Mouse (Mus musculus): ENCODE measurements at regions not wholly inside any gene's neighbourhood (a gene's known extent, or its start where the extent isn't known, plus 50 kb on each side); places are given as distances from the start of the nearest gene placed in this dataset.

- WGBS: 20% methylated on average over 20 of the region's 20 CpGs
- TF ChIP-seq CTCF (IDR thresholded peaks at IDR 0.05; ENCODE audit: extremely low read depth, insufficient read length, insufficient replicate concordance, low read depth, low read length) (no peak), POLR2A (IDR thresholded peaks at IDR 0.05; ENCODE audit: low read depth, low read length) (no peak)
- no peaks in the 10 kb centered on the region; the same call in 1 of the 2 replicates for H3K4me1 ChIP-seq (ENCODE audit: control insufficient read depth, insufficient read depth, insufficient read length, low read length)
- H3K4me3 ChIP-seq (ENCODE audit: low read depth, low read length): peak overlapping the region; percentile 45
- no peak overlapping the region for H3K27ac ChIP-seq (ENCODE audit: insufficient read depth, low read depth, low read length)
- no peaks in the 10 kb centered on the region for H3K36me3 ChIP-seq (ENCODE audit: control insufficient read depth, insufficient read depth, low read length)
- H3K27me3 ChIP-seq (ENCODE audit: control insufficient read depth, insufficient read depth, low read length): no peaks in the 10 kb centered on the region
Observed at GRCm38 (mm10) chr13:63627184-63627893, 53.9 kb upstream of the Ptch1 start.

GRCm38 (mm10) chr13:63627894-63628287, 54.5 kb upstream of the Ptch1 start:
- Histone ChIP-seq H3K27ac (ENCODE audit: insufficient read depth, low read depth, low read length) (no peak overlapping the region), H3K4me3 (ENCODE audit: low read depth, low read length) (no peak overlapping the region), H3K27me3 (ENCODE audit: control insufficient read depth, insufficient read depth, low read length) (no peaks in the 10 kb centered on the region), H3K36me3 (ENCODE audit: control insufficient read depth, insufficient read depth, low read length) (no peaks in the 10 kb centered on the region), H3K4me1 (ENCODE audit: control insufficient read depth, insufficient read depth, insufficient read length, low read length) (no peaks in the 10 kb centered on the region; the same call in 1 of the 2 replicates)
- 86% methylated on average over 4 of the region's 4 CpGs for WGBS
- TF ChIP-seq POLR2A (IDR thresholded peaks at IDR 0.05; ENCODE audit: low read depth, low read length): no peak
- TF ChIP-seq CTCF (IDR thresholded peaks at IDR 0.05; ENCODE audit: extremely low read depth, insufficient read length, insufficient replicate concordance, low read depth, low read length): no peak

- Histone ChIP-seq H3K36me3 (ENCODE audit: control insufficient read depth, insufficient read depth, low read length) (no peaks in the 10 kb centered on the region), H3K27ac (ENCODE audit: insufficient read depth, low read depth, low read length) (no peak overlapping the region), H3K4me1 (ENCODE audit: control insufficient read depth, insufficient read depth, insufficient read length, low read length) (no peaks in the 10 kb centered on the region; the same call in 1 of the 2 replicates), H3K27me3 (ENCODE audit: control insufficient read depth, insufficient read depth, low read length) (no peaks in the 10 kb centered on the region), H3K4me3 (ENCODE audit: low read depth, low read length) (no peak overlapping the region)
- WGBS: 73% methylated on average over 5 of the region's 5 CpGs
- no peak for TF ChIP-seq CTCF (IDR thresholded peaks at IDR 0.05; ENCODE audit: extremely low read depth, insufficient read length, insufficient replicate concordance, low read depth, low read length)
- TF ChIP-seq POLR2A (IDR thresholded peaks at IDR 0.05; ENCODE audit: low read depth, low read length): no peak
Observed at GRCm38 (mm10) chr13:63631771-63632347, 58.5 kb upstream of the Ptch1 start.

- TF ChIP-seq POLR2A (IDR thresholded peaks at IDR 0.05; ENCODE audit: low read depth, low read length) (no peak), CTCF (IDR thresholded peaks at IDR 0.05; ENCODE audit: extremely low read depth, insufficient read length, insufficient replicate concordance, low read depth, low read length) (no peak)
- no peaks in the 10 kb centered on the region for H3K27me3 ChIP-seq (ENCODE audit: control insufficient read depth, insufficient read depth, low read length)
- H3K36me3 ChIP-seq (ENCODE audit: control insufficient read depth, insufficient read depth, low read length): no peaks in the 10 kb centered on the region
- no peaks in the 10 kb centered on the region for H3K4me1 ChIP-seq (ENCODE audit: control insufficient read depth, insufficient read depth, insufficient read length, low read length)
- 54% methylated on average over 2 of the region's 2 CpGs for WGBS
- no peak overlapping the region for H3K4me3 ChIP-seq (ENCODE audit: low read depth, low read length)
- no peak overlapping the region for H3K27ac ChIP-seq (ENCODE audit: insufficient read depth, low read depth, low read length)
Observed at GRCm38 (mm10) chr13:63634294-63634693, 60.9 kb upstream of the Ptch1 start.

- TF ChIP-seq POLR2A (IDR thresholded peaks at IDR 0.05; ENCODE audit: low read depth, low read length) (no peak), CTCF (IDR thresholded peaks at IDR 0.05; ENCODE audit: extremely low read depth, insufficient read length, insufficient replicate concordance, low read depth, low read length) (no peak)
- no peaks in the 10 kb centered on the region for H3K27me3 ChIP-seq (ENCODE audit: control insufficient read depth, insufficient read depth, low read length)
- no peaks in the 10 kb centered on the region for H3K36me3 ChIP-seq (ENCODE audit: control insufficient read depth, insufficient read depth, low read length)
- WGBS: 78% methylated on average over 12 of the region's 12 CpGs
- H3K27ac ChIP-seq (ENCODE audit: insufficient read depth, low read depth, low read length): no peak overlapping the region
- peaks cover 2% of the 10 kb centered on the region; the same call in 1 of the 2 replicates for H3K4me1 ChIP-seq (ENCODE audit: control insufficient read depth, insufficient read depth, insufficient read length, low read length)
- no peak overlapping the region for H3K4me3 ChIP-seq (ENCODE audit: low read depth, low read length)
Observed at GRCm38 (mm10) chr13:63641649-63642226, 68.3 kb upstream of the Ptch1 start.

GRCm38 (mm10) chr13:63642617-63643016, 69.2 kb upstream of the Ptch1 start:
- H3K27ac ChIP-seq (ENCODE audit: insufficient read depth, low read depth, low read length): peak overlapping the region; percentile 23; the same call in 1 of the 2 replicates
- no peak overlapping the region for H3K4me3 ChIP-seq (ENCODE audit: low read depth, low read length)

GRCm38 (mm10) chr13:63643394-63643793, 70.0 kb upstream of the Ptch1 start:
- Histone ChIP-seq H3K36me3 (ENCODE audit: control insufficient read depth, insufficient read depth, low read length) (no peaks in the 10 kb centered on the region), H3K27ac (ENCODE audit: insufficient read depth, low read depth, low read length) (peak overlapping the region; percentile 23; the same call in 1 of the 2 replicates), H3K27me3 (ENCODE audit: control insufficient read depth, insufficient read depth, low read length) (no peaks in the 10 kb centered on the region), H3K4me3 (ENCODE audit: low read depth, low read length) (no peak overlapping the region), H3K4me1 (ENCODE audit: control insufficient read depth, insufficient read depth, insufficient read length, low read length) (peaks cover 2% of the 10 kb centered on the region; the same call in 1 of the 2 replicates)
- no peak for TF ChIP-seq POLR2A (IDR thresholded peaks at IDR 0.05; ENCODE audit: low read depth, low read length)
- TF ChIP-seq CTCF (IDR thresholded peaks at IDR 0.05; ENCODE audit: extremely low read depth, insufficient read length, insufficient replicate concordance, low read depth, low read length): no peak
- 42% methylated on average over 2 of the region's 2 CpGs for WGBS

More at GRCm38 (mm10) chr13:63642617-63643016, 69.2 kb upstream of the Ptch1 start:
- TF ChIP-seq POLR2A (IDR thresholded peaks at IDR 0.05; ENCODE audit: low read depth, low read length) (no peak), CTCF (IDR thresholded peaks at IDR 0.05; ENCODE audit: extremely low read depth, insufficient read length, insufficient replicate concordance, low read depth, low read length) (no peak)
- peaks cover 2% of the 10 kb centered on the region; the same call in 1 of the 2 replicates for H3K4me1 ChIP-seq (ENCODE audit: control insufficient read depth, insufficient read depth, insufficient read length, low read length)
- H3K36me3 ChIP-seq (ENCODE audit: control insufficient read depth, insufficient read depth, low read length): no peaks in the 10 kb centered on the region
- whole genome bisulfite sequencing: 17% methylated on average over 5 of the region's 5 CpGs
- no peaks in the 10 kb centered on the region for H3K27me3 ChIP-seq (ENCODE audit: control insufficient read depth, insufficient read depth, low read length)

Measured in small intestine, adult 2 months (tissue).